Mouse (Mus musculus): ENCODE results near the gene Mcub.

Gene Mcub

GRCm38 (mm10) chr3:129887779-129888517 is 82.1 kb downstream of the Mcub start:
- no peak for DNase-seq

- DNase-seq, result peak; percentile 17
Observed at GRCm38 (mm10) chr3:129886430-129886829, 83.6 kb downstream of the Mcub start.

GRCm38 (mm10) chr3:129885577-129885976 is 84.4 kb downstream of the Mcub start:
- no peak for DNase-seq

GRCm38 (mm10) chr3:129880925-129881593 is 88.9 kb downstream of the Mcub start:
- no peak for DNase-seq

- DNase-seq, result no peak
Observed at GRCm38 (mm10) chr3:129879913-129880312, 90.1 kb downstream of the Mcub start.

GRCm38 (mm10) chr3:129879131-129879757 is 90.8 kb downstream of the Mcub start:
- peak; percentile 47 for DNase-seq

GRCm38 (mm10) chr3:129878405-129879021 is 91.5 kb downstream of the Mcub start, which contains the start of gene Pla2g12a:
Gene Pla2g12a (plus strand): TSS chr3:129878606.
- peak; percentile 88 for DNase-seq

- DNase-seq, result no peak
Observed at GRCm38 (mm10) chr3:129877327-129877726, 92.7 kb downstream of the Mcub start.

Data from kidney, adult 18-20 months (tissue).